Mouse (Mus musculus) brain, embryonic 14.5 days (tissue): Measurements from ENCODE around the gene Rapgef6. TPM values are rescaled to one million over a fixed set of nuclear protein-coding genes. Genes with fewer than 3 reads are reported as not detected.
A peak's percentile ranks its signal among the peaks of the same experiment; 100 is the strongest.

ENCODE experiments used
- DNase-seq: peaks from one replicate; pipeline ENCODE4 v3.0.0-alpha.2; 2011; ENCODE audit warnings: low read depth
- CTCF ChIP-seq: fragments of 200-500 bp; IDR thresholded peaks from 2 replicates; pipeline ENCODE4 v1.5.1; 2012; ENCODE audit warnings: inconsistent platforms, mild to moderate bottlenecking, moderate library complexity, borderline replicate concordance; ENCODE audit not compliant: insufficient read depth, insufficient read length; ENCODE audit errors: extremely low read depth
- POLR2A ChIP-seq: fragments of 200-500 bp; IDR thresholded peaks from 2 replicates; pipeline ENCODE4 v1.6.1; 2012; ENCODE audit warnings: mild to moderate bottlenecking, inconsistent platforms, borderline replicate concordance; ENCODE audit not compliant: poor library complexity, insufficient read depth, insufficient read length, severe bottlenecking; ENCODE audit errors: extremely low read depth
- polyA plus RNA-seq: library from polyadenylated mRNA; depleted of rRNA; stranded (reverse); fragments of >200 nt; gene quantifications from 2 replicates; pipeline ENCODE4 v1.2.3, GENCODE M21; 2012; rRNA removed

Rapgef6 gene
- polyA plus RNA-seq = 23.9 and 29.5 TPM in 2 replicates

DNA sequence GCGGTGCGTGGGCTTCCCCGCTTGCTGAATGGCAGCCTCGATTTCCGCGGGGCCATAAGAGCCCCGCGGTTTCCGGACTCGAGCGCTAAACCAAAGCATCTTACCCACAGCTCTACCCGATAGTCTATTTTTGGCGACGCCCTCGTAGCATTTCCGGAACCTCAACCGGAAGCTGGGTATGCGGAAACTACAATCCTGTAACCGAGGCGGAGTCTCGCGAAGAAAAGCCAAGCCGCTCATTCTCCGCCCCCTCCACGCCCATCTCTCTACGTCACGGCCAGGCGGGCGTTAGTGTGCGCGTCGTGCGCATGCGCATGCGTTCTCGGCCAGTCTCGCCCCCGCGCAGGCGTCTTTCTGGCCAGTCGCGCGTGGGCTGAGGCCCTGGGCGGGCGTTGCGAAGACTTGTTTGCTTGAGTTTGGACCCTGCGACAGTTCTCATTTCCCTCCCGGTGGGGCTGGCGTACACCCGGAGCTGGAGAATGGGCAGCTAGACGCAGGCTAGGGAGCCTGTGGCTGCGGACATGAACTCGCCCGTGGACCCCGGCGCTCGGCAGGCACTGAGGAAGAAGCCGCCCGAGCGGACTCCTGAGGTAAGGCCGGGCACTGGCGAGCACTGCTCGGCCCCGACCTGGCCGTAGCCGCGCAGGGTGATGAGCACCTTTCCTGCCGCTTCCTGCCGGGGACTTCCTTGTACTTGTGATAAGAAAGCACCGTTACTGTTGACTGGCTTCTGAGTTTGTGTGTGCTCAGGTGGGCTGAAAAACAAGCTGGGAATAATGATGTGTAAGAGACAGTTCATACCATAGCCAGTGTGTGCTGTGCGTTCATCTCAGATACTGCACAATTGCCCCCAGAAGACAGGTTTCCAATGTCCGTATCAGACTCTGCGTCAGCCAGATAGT, at the start of gene Rapgef6:
TSS of gene Rapgef6 (plus strand) at position 319 of the 902 bp plus-strand sequence.
- peak; percentile 99 for DNase-seq
- TF ChIP-seq CTCF (no peak), POLR2A (peak; percentile 46; the same call in 1 of the 2 replicates)

GRCm38 (mm10) chr11:54478414-54478813, 44.2 kb upstream of the Rapgef6 start:
- TF ChIP-seq POLR2A (no peak), CTCF (peak; percentile 26; the same call in 1 of the 2 replicates)

GRCm38 (mm10) chr11:54486041-54486440, 36.6 kb upstream of the Rapgef6 start:
- no peak for TF ChIP-seq POLR2A
- no peak for TF ChIP-seq CTCF
- DNase-seq = no peak

More at GRCm38 (mm10) chr11:54478414-54478813, 44.2 kb upstream of the Rapgef6 start:
- DNase-seq = peak; percentile 16

GRCm38 (mm10) chr11:54491946-54492558, 30.6 kb upstream of the Rapgef6 start:
- TF ChIP-seq POLR2A = no peak
- no peak for DNase-seq

DNA sequence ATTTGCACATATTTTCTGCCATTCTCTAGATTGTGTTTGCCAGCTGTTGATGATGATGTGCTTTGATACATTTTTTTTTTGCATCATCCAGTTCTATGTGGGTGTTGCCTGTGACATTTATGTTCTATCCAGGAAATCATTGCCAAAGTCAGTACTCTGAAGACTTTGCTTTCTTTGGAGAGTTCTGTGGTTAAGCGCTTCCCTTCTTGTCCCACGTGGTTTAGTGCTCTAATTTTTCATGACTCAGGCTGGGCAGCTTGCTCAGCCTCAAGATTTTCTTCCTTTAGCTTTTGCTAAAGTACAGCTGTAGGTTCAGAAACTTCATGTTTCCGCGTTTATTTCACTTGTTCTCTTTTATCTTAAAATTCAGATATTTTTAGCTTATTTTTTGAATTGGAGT, 30.1 kb upstream of the Rapgef6 start:
- TF ChIP-seq CTCF = no peak
- no peak for TF ChIP-seq POLR2A
- no peak for DNase-seq

DNA sequence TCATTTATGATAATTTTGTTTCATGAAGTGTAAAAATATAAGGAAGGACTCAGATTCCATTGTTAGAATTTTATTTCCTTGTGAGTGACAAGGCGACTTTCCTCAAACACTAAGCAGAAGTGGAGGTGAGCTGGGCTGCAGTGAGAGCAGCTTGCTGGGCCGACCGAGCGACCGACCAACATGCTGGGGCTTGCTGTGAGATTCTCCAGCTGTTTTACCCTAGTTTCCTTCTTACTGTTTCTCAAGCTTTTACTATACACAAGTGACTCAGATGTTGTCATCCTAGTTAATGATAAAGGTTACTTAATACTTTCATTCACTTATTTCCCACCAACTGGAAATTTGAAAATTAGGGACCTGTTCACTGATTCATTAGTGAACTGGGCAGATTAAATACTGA, 22.8 kb upstream of the Rapgef6 start:
- no peak for DNase-seq
- TF ChIP-seq POLR2A = no peak
- no peak for TF ChIP-seq CTCF

- no peak for DNase-seq
- no peak for TF ChIP-seq CTCF
- no peak for TF ChIP-seq POLR2A
Observed at GRCm38 (mm10) chr11:54502546-54503245, 20.0 kb upstream of the Rapgef6 start.

GRCm38 (mm10) chr11:54513584-54513983, 9.1 kb upstream of the Rapgef6 start:
- TF ChIP-seq POLR2A = no peak
- TF ChIP-seq CTCF = no peak
- DNase-seq = no peak

DNA sequence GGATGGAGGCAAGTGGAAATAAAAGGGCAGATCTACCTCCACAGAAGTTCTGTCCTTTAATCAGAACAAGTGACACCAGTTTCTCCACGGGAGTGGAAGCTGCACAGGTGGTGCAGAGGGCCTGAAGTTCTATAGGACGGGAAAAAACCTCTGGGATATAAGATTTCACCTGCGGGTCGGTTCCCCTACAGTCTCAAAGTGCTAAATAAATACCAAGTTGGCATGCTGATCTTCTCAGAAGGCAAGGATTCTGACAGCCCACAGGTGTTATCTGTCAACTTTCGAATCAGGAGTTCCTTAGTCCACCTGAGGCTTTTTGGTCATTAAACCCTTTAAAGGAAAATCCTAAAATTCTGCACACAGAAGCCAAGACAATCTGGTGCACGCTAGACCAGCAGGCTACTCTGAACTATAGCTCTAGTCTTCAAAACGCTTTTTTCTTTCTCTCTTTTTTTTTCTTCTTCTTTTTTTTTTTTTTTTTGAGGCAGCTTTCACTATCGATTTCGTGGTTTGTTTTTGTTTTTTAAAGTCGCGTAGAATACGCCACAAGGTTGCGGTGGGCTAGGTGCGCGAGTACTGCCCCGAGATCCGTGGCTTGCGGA, 619 bp upstream of the Rapgef6 start:
- no peak for TF ChIP-seq CTCF
- DNase-seq = no peak

- TF ChIP-seq POLR2A = no peak
- no peak for TF ChIP-seq CTCF
Observed at GRCm38 (mm10) chr11:54523431-54524001, 869 bp downstream of the Rapgef6 start.

GRCm38 (mm10) chr11:54528002-54528401, 5.4 kb downstream of the Rapgef6 start:
- TF ChIP-seq POLR2A = no peak
- no peak for TF ChIP-seq CTCF
- no peak for DNase-seq

More at GRCm38 (mm10) chr11:54523431-54524001, 869 bp downstream of the Rapgef6 start:
- no peak for DNase-seq
